Mouse (Mus musculus) midbrain, embryonic 11.5 days (tissue): ENCODE measurements at regions not wholly inside any gene's neighbourhood (a gene's known extent, or its start where the extent isn't known, plus 50 kb on each side); places are given as distances from the start of the nearest gene placed in this dataset.

ENCODE experiments used
- ATAC-seq: fragments of 200-750 bp; cut with Nextera tagmentation; 2 replicates; pipeline ENCODE4 v1.8.0; 2017; ENCODE audit warnings: moderate TSS enrichment, moderate library complexity; ENCODE audit not compliant: low FRiP score
- DNase-seq: peaks from one replicate; pipeline ENCODE4 v3.0.0; 2015; ENCODE audit warnings: low spot score; ENCODE audit errors: missing footprints
- H3K27ac ChIP-seq: fragments of 300-500 bp; sonication (generic); 2 replicates; pipeline ENCODE4 v1.5.1; 2014; ENCODE audit warnings: low read depth, low read length
- H3K27me3 ChIP-seq: fragments of 300-500 bp; sonication (generic); 2 replicates; pipeline ENCODE4 v1.6.1; 2014; ENCODE audit warnings: mild to moderate bottlenecking, low read length, moderate library complexity, mixed read lengths; ENCODE audit not compliant: control insufficient read depth, insufficient read depth
- H3K36me3 ChIP-seq: fragments of 300-500 bp; sonication (generic); 2 replicates; pipeline ENCODE4 v1.6.1; 2014; ENCODE audit warnings: mild to moderate bottlenecking, low read length, moderate library complexity, mixed read lengths; ENCODE audit not compliant: control insufficient read depth, insufficient read depth
- H3K4me1 ChIP-seq: fragments of 300-500 bp; sonication (generic); 2 replicates; pipeline ENCODE4 v1.6.1; 2014; ENCODE audit warnings: low read length; ENCODE audit not compliant: control insufficient read depth, insufficient read depth
- H3K4me2 ChIP-seq: fragments of 300-500 bp; sonication (generic); 2 replicates; pipeline ENCODE4 v1.6.1; 2014; ENCODE audit warnings: mild to moderate bottlenecking, moderate library complexity
- H3K4me3 ChIP-seq: fragments of 300-500 bp; sonication (generic); 2 replicates; pipeline ENCODE4 v1.5.1; 2014; ENCODE audit warnings: low read depth, low read length
- H3K9ac ChIP-seq: fragments of 300-500 bp; sonication (generic); 2 replicates; pipeline ENCODE4 v1.6.1; 2014; ENCODE audit warnings: low read length
- H3K9me3 ChIP-seq: fragments of 300-500 bp; sonication (generic); 2 replicates; pipeline ENCODE4 v1.6.1; 2016; ENCODE audit warnings: low read length; ENCODE audit not compliant: control insufficient read depth
- WGBS: fragments of 180-500 bp; shearing (Covaris S2); extraction: QIAGEN DNeasy Blood & Tissue Kit; methylation state at CpG from one replicate; pipeline ENCODE4 v1.1.7; 2014; 5-methylcytosine and 5-hydroxymethylcytosine counted together

DNA sequence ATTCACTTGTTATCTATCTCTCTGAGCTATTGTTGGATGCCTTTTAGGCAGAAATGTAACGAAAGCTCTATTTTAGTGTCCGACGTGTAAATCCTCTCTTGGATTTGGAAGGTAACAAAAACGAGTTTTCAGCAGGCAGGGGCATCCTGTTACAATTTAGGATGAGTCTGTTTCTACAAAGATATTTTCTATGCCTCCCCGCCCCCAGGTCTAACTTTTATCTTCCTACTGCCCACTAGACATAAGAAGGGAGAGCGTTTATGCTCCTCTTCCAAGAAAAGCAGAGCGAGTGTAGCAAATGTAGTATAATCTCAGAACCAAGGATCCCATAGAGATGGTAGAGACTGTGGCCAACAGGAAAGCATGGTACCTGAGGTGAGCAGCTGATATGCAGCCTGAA lies 62.4 kb upstream of the Hs3st2 start:
- H3K27me3 ChIP-seq: no peaks in the 10 kb centered on the region
- H3K36me3 ChIP-seq: no peaks in the 10 kb centered on the region
- no peak for ATAC-seq
- no peak overlapping the region for H3K4me3 ChIP-seq
- no peak overlapping the region for H3K27ac ChIP-seq
- no peak overlapping the region for H3K9ac ChIP-seq
- no peaks in the 10 kb centered on the region for H3K9me3 ChIP-seq
- H3K4me2 ChIP-seq: no peak overlapping the region
- peaks cover 2% of the 10 kb centered on the region; the same call in 1 of the 2 replicates for H3K4me1 ChIP-seq
- no peak for DNase-seq
- WGBS: 83% methylated on average over 7 of the region's 7 CpGs

DNA sequence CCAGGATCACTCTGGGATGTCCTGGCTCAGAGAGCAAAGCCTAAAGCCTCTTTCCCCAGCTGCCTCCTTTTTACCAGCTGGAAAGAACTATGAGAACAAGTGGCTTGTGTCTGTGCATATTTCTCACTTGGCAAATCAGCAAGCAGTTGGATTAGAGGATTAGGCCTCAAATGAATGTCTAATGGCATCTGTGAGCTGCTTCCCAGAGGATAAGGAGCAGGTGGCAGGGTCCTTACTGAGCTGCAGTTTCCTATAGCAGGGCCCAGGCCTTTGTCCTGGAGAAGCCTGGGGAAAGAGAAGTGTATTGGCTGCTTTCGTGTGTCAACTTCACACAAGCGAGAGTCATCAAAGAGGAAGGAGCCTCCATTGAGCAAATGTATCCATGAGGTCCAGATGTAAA lies 59.1 kb upstream of the Hs3st2 start:
- Histone ChIP-seq H3K4me1 (peaks cover 2% of the 10 kb centered on the region; the same call in 1 of the 2 replicates), H3K27ac (peak overlapping the region; percentile 30; the same call in 1 of the 2 replicates), H3K9me3 (no peaks in the 10 kb centered on the region), H3K4me2 (no peak overlapping the region), H3K36me3 (no peaks in the 10 kb centered on the region), H3K9ac (no peak overlapping the region), H3K27me3 (no peaks in the 10 kb centered on the region), H3K4me3 (no peak overlapping the region)
- ATAC-seq (peak; percentile 81), DNase-seq (no peak)
- 42% methylated on average over 2 of the region's 2 CpGs for WGBS

DNA sequence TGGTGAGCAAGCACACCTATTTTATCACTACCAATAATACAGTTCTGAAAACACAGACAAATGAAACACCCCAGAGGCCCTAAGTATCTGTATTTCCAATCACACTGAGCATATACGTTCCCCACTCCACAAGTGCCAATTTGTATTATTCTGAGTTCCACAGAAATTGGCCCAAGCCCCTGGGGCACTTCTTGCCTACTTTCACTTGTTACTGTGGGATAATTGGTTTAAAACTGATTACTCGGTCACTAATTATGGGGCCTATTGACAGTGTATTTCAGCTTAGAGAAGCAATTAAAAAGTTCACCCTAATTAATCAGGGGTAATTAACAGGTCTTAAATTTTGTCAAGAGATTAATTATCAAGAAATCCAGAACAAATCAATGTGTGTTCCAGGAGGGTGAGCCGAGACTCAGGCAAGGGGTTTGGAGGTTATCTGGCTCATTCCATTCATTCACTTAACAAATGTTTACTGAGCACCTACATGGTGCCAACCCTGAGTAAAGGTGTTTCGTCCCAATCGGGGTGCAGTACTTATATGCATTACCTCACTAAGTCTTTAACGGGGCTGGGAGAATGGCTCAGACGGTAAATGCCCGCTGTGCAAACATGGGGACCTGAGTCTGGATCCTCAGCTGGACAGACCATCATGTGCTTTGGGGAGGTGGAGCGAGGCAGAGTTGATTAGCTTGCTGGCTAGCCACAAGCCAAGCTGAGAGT lies 56.1 kb upstream of the Hs3st2 start:
- peaks cover 2% of the 10 kb centered on the region; the same call in 1 of the 2 replicates for H3K4me1 ChIP-seq
- H3K4me3 ChIP-seq: no peak overlapping the region
- no peak overlapping the region for H3K4me2 ChIP-seq
- H3K27me3 ChIP-seq: no peaks in the 10 kb centered on the region
- no peak overlapping the region for H3K9ac ChIP-seq
- DNase-seq: no peak
- H3K36me3 ChIP-seq: no peaks in the 10 kb centered on the region
- no peak for ATAC-seq
- no peaks in the 10 kb centered on the region for H3K9me3 ChIP-seq
- WGBS: 86% methylated on average over 9 of the region's 9 CpGs
- no peak overlapping the region for H3K27ac ChIP-seq

DNA sequence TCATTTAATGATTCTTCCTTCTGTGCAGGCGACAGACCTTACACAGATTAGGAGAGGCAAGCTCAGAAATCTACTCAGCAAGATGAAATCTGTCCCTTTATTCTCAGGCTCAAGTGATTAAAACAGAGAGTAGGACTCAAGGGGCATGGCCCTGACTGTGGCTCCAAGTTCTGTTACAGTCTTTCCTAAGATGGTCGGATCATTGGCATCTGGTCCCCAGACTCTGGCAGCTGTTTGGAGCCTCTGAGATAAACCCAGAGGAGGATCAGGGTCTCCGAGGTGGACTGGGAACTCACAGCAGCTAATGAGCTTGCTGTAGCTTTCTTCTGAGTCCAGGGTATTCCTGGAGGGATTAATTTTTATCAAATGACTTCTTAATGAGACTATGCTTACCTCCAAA lies 51.7 kb upstream of the Hs3st2 start:
- WGBS: 50% methylated on average over 3 of the region's 3 CpGs
- DNase-seq: no peak
- no peak overlapping the region for H3K27ac ChIP-seq

More for the DNA sequence above, 51.7 kb upstream of the Hs3st2 start:
- ATAC-seq: no peak
- H3K4me2 ChIP-seq: no peak overlapping the region
- H3K36me3 ChIP-seq: no peaks in the 10 kb centered on the region
- H3K9ac ChIP-seq: no peak overlapping the region
- no peaks in the 10 kb centered on the region for H3K27me3 ChIP-seq
- H3K4me3 ChIP-seq: no peak overlapping the region
- no peaks in the 10 kb centered on the region for H3K9me3 ChIP-seq
- no peaks in the 10 kb centered on the region for H3K4me1 ChIP-seq
